Mouse (Mus musculus): ENCODE data around the gene Lrrn3. TPM values are rescaled to one million over a fixed set of nuclear protein-coding genes. Genes with fewer than 3 reads are reported as not detected.

The Lrrn3 gene
- polyA plus RNA-seq, 1 experiment from 2014 or later = 5.4 TPM

GRCm38 (mm10) chr12:41428806-41429205 is 57.4 kb downstream of the Lrrn3 start:
- H3K4me3 ChIP-seq = no peak overlapping the region
- no peaks in the 10 kb centered on the region for H3K36me3 ChIP-seq
- H3K4me2 ChIP-seq = no peak overlapping the region
- no peak overlapping the region for H3K9ac ChIP-seq
- no peaks in the 10 kb centered on the region for H3K9me3 ChIP-seq
- H3K27ac ChIP-seq (replicated peaks) = no peak overlapping the region
- H3K4me1 ChIP-seq = no peaks in the 10 kb centered on the region
- ATAC-seq (ENCODE audit: extremely low read depth, insufficient number of reproducible peaks, low FRiP score, low TSS enrichment) = no peak
- no peaks in the 10 kb centered on the region for H3K27me3 ChIP-seq (replicated peaks)

- WGBS = 47% methylated on average over 5 of the region's 5 CpGs
Observed at GRCm38 (mm10) chr12:41427464-41427863, 58.8 kb downstream of the Lrrn3 start.

GRCm38 (mm10) chr12:41425101-41425679 is 61.0 kb downstream of the Lrrn3 start:
- Histone ChIP-seq H3K27ac (replicated peaks) (no peak overlapping the region), H3K9me3 (no peaks in the 10 kb centered on the region), H3K4me2 (no peak overlapping the region), H3K27me3 (replicated peaks) (no peaks in the 10 kb centered on the region), H3K9ac (no peak overlapping the region), H3K36me3 (no peaks in the 10 kb centered on the region), H3K4me3 (no peak overlapping the region), H3K4me1 (no peaks in the 10 kb centered on the region)
- no peak for ATAC-seq (ENCODE audit: extremely low read depth, insufficient number of reproducible peaks, low FRiP score, low TSS enrichment)
- WGBS = 74% methylated on average over 9 of the region's 9 CpGs

More at GRCm38 (mm10) chr12:41427464-41427863, 58.8 kb downstream of the Lrrn3 start:
- H3K4me2 ChIP-seq = no peak overlapping the region
- ATAC-seq (ENCODE audit: extremely low read depth, insufficient number of reproducible peaks, low FRiP score, low TSS enrichment) = no peak
- no peaks in the 10 kb centered on the region for H3K36me3 ChIP-seq
- H3K27me3 ChIP-seq (replicated peaks) = no peaks in the 10 kb centered on the region
- H3K27ac ChIP-seq (replicated peaks) = no peak overlapping the region
- H3K9me3 ChIP-seq = no peaks in the 10 kb centered on the region
- no peak overlapping the region for H3K9ac ChIP-seq
- no peaks in the 10 kb centered on the region for H3K4me1 ChIP-seq
- H3K4me3 ChIP-seq = no peak overlapping the region

GRCm38 (mm10) chr12:41417961-41418360 is 68.3 kb downstream of the Lrrn3 start:
- no peak overlapping the region for H3K4me2 ChIP-seq
- H3K9me3 ChIP-seq = no peaks in the 10 kb centered on the region
- no peaks in the 10 kb centered on the region for H3K36me3 ChIP-seq
- WGBS = 85% methylated on average over 4 of the region's 4 CpGs
- no peak overlapping the region for H3K4me3 ChIP-seq
- no peaks in the 10 kb centered on the region for H3K27me3 ChIP-seq (replicated peaks)
- H3K4me1 ChIP-seq = 0 out of 2 replicates have a peak, but pooled peaks cover under 1% of the 10 kb centered on the region
- H3K9ac ChIP-seq = no peak overlapping the region
- no peak overlapping the region for H3K27ac ChIP-seq (replicated peaks)
- no peak for ATAC-seq (ENCODE audit: extremely low read depth, insufficient number of reproducible peaks, low FRiP score, low TSS enrichment)

GRCm38 (mm10) chr12:41417099-41417498 is 69.1 kb downstream of the Lrrn3 start:
- Histone ChIP-seq H3K9ac (no peak overlapping the region), H3K27ac (replicated peaks) (no peak overlapping the region), H3K9me3 (no peaks in the 10 kb centered on the region), H3K4me3 (no peak overlapping the region), H3K36me3 (no peaks in the 10 kb centered on the region), H3K27me3 (replicated peaks) (no peaks in the 10 kb centered on the region), H3K4me1 (0 out of 2 replicates have a peak, but pooled peaks cover 2% of the 10 kb centered on the region), H3K4me2 (no peak overlapping the region)
- ATAC-seq (ENCODE audit: extremely low read depth, insufficient number of reproducible peaks, low FRiP score, low TSS enrichment) = no peak
- WGBS = 56% methylated on average over 3 of the region's 3 CpGs

- Histone ChIP-seq H3K4me3 (no peak overlapping the region), H3K27ac (replicated peaks) (no peak overlapping the region), H3K36me3 (no peaks in the 10 kb centered on the region), H3K4me1 (0 out of 2 replicates have a peak, but pooled peaks cover 2% of the 10 kb centered on the region), H3K27me3 (replicated peaks) (no peaks in the 10 kb centered on the region), H3K9ac (no peak overlapping the region), H3K4me2 (no peak overlapping the region), H3K9me3 (no peaks in the 10 kb centered on the region)
- ATAC-seq (ENCODE audit: extremely low read depth, insufficient number of reproducible peaks, low FRiP score, low TSS enrichment) = no peak
Observed at GRCm38 (mm10) chr12:41416635-41417034, 69.6 kb downstream of the Lrrn3 start.

GRCm38 (mm10) chr12:41409431-41409830 is 76.8 kb downstream of the Lrrn3 start:
- H3K27me3 ChIP-seq (replicated peaks) = no peaks in the 10 kb centered on the region
- no peak overlapping the region for H3K27ac ChIP-seq (replicated peaks)
- WGBS = 28% methylated on average over 3 of the region's 3 CpGs
- peaks cover 10% of the 10 kb centered on the region for H3K4me1 ChIP-seq
- no peak overlapping the region for H3K4me3 ChIP-seq
- H3K4me2 ChIP-seq = no peak overlapping the region
- H3K9ac ChIP-seq = no peak overlapping the region
- H3K9me3 ChIP-seq = no peaks in the 10 kb centered on the region
- ATAC-seq (ENCODE audit: extremely low read depth, insufficient number of reproducible peaks, low FRiP score, low TSS enrichment) = no peak
- H3K36me3 ChIP-seq = no peaks in the 10 kb centered on the region

GRCm38 (mm10) chr12:41401923-41402322 is 84.3 kb downstream of the Lrrn3 start:
- H3K27me3 ChIP-seq (replicated peaks) = no peaks in the 10 kb centered on the region
- no peak overlapping the region for H3K4me2 ChIP-seq
- no peak overlapping the region for H3K4me3 ChIP-seq
- H3K36me3 ChIP-seq = no peaks in the 10 kb centered on the region
- H3K27ac ChIP-seq (replicated peaks) = no peak overlapping the region
- no peaks in the 10 kb centered on the region for H3K9me3 ChIP-seq
- H3K4me1 ChIP-seq = no peaks in the 10 kb centered on the region
- no peak for ATAC-seq (ENCODE audit: extremely low read depth, insufficient number of reproducible peaks, low FRiP score, low TSS enrichment)
- no peak overlapping the region for H3K9ac ChIP-seq
- WGBS = 42% methylated on average over 3 of the region's 3 CpGs

Measured in heart, embryonic 13.5 days (tissue).